Mouse (Mus musculus) stomach, embryonic 14.5 days (tissue): ENCODE data around the gene Gprc5b. TPM values are rescaled to one million over a fixed set of nuclear protein-coding genes. Genes with fewer than 3 reads are reported as not detected.

Experiments
- ATAC-seq: fragments of 200-750 bp; cut with Nextera tagmentation; 2 replicates; pipeline ENCODE4 v1.8.0; 2017; ENCODE audit warnings: low read depth, moderate TSS enrichment; ENCODE audit not compliant: insufficient number of reproducible peaks, insufficient read depth, low FRiP score
- H3K27ac ChIP-seq: fragments of 300-500 bp; sonication (generic); 2 replicates; pipeline ENCODE4 v1.5.1; 2014; ENCODE audit warnings: mild to moderate bottlenecking, low read length, moderate library complexity, mixed read lengths
- H3K27me3 ChIP-seq: fragments of 300-500 bp; sonication (generic); 2 replicates; pipeline ENCODE4 v1.6.1; 2014; ENCODE audit warnings: low read length, control low read depth, mixed read lengths; ENCODE audit not compliant: control insufficient read depth, insufficient read depth
- H3K36me3 ChIP-seq: fragments of 300-500 bp; sonication (generic); 2 replicates; pipeline ENCODE4 v1.6.1; 2014; ENCODE audit warnings: mild to moderate bottlenecking, control low read depth, low read length, moderate library complexity, mixed read lengths; ENCODE audit not compliant: control insufficient read depth, insufficient read depth
- H3K4me1 ChIP-seq: fragments of 300-500 bp; sonication (generic); 2 replicates; pipeline ENCODE4 v1.6.1; 2014; ENCODE audit warnings: low read length, control low read depth, mixed read lengths; ENCODE audit not compliant: control insufficient read depth, insufficient read depth
- H3K4me2 ChIP-seq: fragments of 300-500 bp; sonication (generic); replicated peaks from 2 replicates; pipeline ENCODE4 v1.6.1; 2014; ENCODE audit warnings: low read depth, low read length, control low read depth
- H3K4me3 ChIP-seq: fragments of 300-500 bp; sonication (generic); 2 replicates; pipeline ENCODE4 v1.5.1; 2014; ENCODE audit warnings: low read depth, low read length, control low read depth
- H3K9ac ChIP-seq: fragments of 300-500 bp; sonication (generic); replicated peaks from 2 replicates; pipeline ENCODE4 v1.6.1; 2014; ENCODE audit warnings: low read depth, mild to moderate bottlenecking, control low read depth, low read length, moderate library complexity, mixed read lengths
- H3K9me3 ChIP-seq: fragments of 300-500 bp; sonication (generic); 2 replicates; pipeline ENCODE4 v1.6.1; 2016; ENCODE audit warnings: low read depth, low read length, control low read depth; ENCODE audit not compliant: control insufficient read depth
- WGBS: fragments of 180-500 bp; shearing (Covaris S2); extraction: QIAGEN DNeasy Blood & Tissue Kit; methylation state at CpG from one replicate; pipeline ENCODE4 v1.1.7; 2014; 5-methylcytosine and 5-hydroxymethylcytosine counted together
- polyA plus RNA-seq: library from polyadenylated mRNA; unstranded; fragments of >200 nt; fragmentation: Nextera tagmentation; extraction: Ambion mirVana; gene quantifications from 2 replicates; pipeline ENCODE4 v1.2.1, GENCODE M21; 2014

Gene Gprc5b
- 7.0 TPM in 2 replicates for polyA plus RNA-seq

DNA sequence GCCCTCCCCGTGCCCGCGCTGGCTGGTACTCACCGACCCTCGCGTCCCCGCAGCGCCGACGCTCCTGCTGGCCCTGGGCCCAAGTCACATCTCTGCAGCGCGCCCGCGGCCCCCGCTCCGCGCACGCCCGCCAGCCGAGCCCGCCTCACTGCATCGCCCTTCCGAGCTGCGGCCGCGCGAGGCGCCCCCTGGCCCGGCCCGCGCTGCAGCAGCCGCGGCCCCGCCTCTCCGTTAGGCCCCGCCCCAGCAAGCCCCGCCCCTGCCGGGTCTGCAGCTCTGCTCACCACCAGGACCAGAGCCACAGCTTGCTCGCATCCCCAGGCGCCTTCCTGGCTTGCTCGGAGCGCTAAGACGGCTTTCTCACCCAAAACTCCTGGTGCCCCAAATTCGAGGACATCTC, at the start of gene Gprc5b:
TSS of gene Gprc5b (minus strand) at position 205 of the 400 bp plus-strand sequence.
- peaks cover 11% of the 10 kb centered on the region; the same call in 1 of the 2 replicates for H3K4me1 ChIP-seq
- H3K27ac ChIP-seq: no peak within 1 kb of the TSS
- WGBS: under 1% methylated on average over 38 of the region's 44 CpGs
- H3K36me3 ChIP-seq: no peaks in the 10 kb centered on the region
- H3K4me3 ChIP-seq: peak within 1 kb of the TSS; percentile 65
- peak within 1 kb of the TSS; percentile 52; the same call in 1 of the 2 replicates for H3K9ac ChIP-seq
- no peaks in the 10 kb centered on the region for H3K9me3 ChIP-seq
- H3K4me2 ChIP-seq: peak within 1 kb of the TSS; percentile 97
- H3K27me3 ChIP-seq: no peaks in the 10 kb centered on the region
- ATAC-seq: peak; percentile 96

DNA sequence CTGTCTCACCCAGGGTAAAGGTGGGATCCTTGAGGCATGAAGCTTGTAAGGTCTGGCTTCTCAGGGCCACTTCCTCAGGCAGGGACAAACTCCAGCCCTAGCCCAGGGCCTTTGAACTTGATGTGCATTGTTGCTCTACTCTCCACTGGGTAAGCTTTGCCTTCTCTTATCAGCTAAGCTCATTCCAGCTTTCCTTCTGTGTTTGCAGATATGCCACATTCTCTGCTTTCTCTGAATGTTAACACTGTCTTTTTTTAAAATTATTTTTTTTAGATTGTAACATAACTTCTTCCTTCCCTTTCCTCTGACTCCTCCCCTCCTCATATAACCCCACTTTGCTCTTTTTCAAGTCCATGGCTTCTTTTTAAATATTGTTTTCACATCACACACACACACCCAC, 46.5 kb upstream of the Gprc5b start:
- Histone ChIP-seq H3K4me1 (no peaks in the 10 kb centered on the region), H3K4me2 (no peak overlapping the region), H3K4me3 (no peak overlapping the region), H3K27ac (no peak overlapping the region), H3K27me3 (no peaks in the 10 kb centered on the region), H3K9me3 (no peaks in the 10 kb centered on the region), H3K36me3 (no peaks in the 10 kb centered on the region), H3K9ac (no peak overlapping the region)
- no peak for ATAC-seq

DNA sequence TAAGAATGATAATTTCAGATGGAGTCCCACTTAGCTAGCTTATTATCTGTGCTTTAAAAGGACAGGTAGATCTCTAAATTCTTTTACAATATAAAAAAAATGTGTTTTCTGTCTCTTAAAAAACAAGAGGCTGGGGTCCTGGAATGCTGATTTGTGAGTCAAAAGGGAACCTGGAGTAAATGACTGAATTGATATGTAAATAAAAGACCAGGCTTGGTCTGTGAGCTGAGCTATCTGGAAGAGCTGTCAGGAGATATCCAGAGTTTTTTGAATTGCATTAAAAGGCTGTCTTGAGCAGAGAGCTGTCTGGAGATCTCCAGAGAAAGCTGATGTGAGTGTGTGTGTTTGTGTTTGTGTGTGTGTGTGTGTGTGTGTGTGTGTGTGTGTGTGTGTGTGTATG, 42.6 kb upstream of the Gprc5b start:
- H3K4me2 ChIP-seq: no peak overlapping the region
- no peaks in the 10 kb centered on the region for H3K27me3 ChIP-seq
- H3K27ac ChIP-seq: no peak overlapping the region
- no peak overlapping the region for H3K9ac ChIP-seq
- ATAC-seq: no peak
- H3K9me3 ChIP-seq: no peaks in the 10 kb centered on the region
- no peaks in the 10 kb centered on the region for H3K36me3 ChIP-seq
- H3K4me3 ChIP-seq: no peak overlapping the region
- no peaks in the 10 kb centered on the region for H3K4me1 ChIP-seq

DNA sequence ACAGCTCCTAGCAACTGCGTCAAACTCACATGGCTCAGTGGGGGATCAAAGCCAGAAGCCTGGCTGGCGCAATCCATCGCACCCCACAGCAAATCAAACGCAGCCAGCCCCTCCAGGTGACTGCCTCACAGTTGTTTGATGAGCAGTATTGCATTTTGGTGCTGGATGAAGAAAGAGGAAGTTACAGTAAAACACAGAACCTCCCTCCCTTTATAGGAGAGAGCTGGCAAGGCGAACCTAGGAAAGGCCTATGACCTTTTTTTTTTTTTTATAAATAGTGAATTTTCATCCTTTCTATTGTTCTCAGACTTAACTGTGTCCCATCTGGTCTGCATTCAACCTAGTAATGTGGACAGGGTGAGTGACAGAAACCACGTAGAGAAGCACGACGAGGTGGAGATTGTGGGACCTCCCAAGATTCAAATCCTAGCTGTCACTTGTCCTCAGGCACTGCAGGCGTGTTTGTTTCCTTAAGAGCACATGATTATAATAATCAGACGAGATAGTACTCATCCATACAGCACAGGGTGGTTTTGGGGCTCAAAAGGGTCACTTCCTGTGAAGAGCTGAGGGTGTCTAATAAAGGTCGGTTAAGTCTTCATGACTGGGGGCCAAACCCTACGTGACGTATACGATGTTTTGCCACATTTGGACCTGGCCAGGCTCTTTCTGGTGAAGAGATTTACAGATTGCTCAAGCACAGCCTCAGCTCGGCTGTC, 39.4 kb upstream of the Gprc5b start:
- no peak overlapping the region for H3K9ac ChIP-seq
- no peak overlapping the region for H3K4me2 ChIP-seq
- H3K4me3 ChIP-seq: no peak overlapping the region
- H3K27me3 ChIP-seq: no peaks in the 10 kb centered on the region
- H3K4me1 ChIP-seq: no peaks in the 10 kb centered on the region
- WGBS: 60% methylated on average over 15 of the region's 15 CpGs
- ATAC-seq: no peak
- no peaks in the 10 kb centered on the region for H3K9me3 ChIP-seq
- H3K36me3 ChIP-seq: no peaks in the 10 kb centered on the region
- H3K27ac ChIP-seq: no peak overlapping the region

DNA sequence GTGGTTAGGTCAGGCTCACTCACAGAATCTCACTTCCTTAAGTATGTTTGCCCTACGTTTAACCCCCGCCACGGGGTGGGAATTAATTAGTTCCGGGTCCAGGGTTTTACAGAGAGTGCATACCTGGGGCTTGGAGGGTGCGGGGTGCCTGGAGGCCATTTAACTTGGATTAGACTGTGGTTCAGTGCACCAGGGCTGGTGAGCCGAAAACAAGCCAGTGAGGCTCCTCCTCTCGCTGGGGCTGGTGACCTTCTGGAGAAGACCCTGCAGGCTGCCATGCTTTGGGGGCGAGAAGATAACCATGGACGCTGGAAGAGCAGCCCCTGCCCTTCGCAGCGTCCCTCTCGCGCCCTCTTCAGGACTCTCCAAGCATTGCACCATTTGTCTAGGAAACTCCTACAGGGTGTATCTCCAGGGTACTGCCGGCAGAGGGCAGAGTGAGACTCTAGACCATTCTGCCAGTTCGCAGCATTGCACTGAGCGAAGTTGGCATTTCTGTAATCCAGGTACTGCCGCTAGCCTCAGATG, 28.4 kb upstream of the Gprc5b start:
- no peaks in the 10 kb centered on the region for H3K9me3 ChIP-seq
- ATAC-seq: no peak
- no peak overlapping the region for H3K4me3 ChIP-seq
- no peak overlapping the region for H3K4me2 ChIP-seq
- H3K4me1 ChIP-seq: no peaks in the 10 kb centered on the region
- no peaks in the 10 kb centered on the region for H3K36me3 ChIP-seq
- H3K27ac ChIP-seq: no peak overlapping the region
- no peak overlapping the region for H3K9ac ChIP-seq
- WGBS: 29% methylated on average over 17 of the region's 17 CpGs
- H3K27me3 ChIP-seq: no peaks in the 10 kb centered on the region

DNA sequence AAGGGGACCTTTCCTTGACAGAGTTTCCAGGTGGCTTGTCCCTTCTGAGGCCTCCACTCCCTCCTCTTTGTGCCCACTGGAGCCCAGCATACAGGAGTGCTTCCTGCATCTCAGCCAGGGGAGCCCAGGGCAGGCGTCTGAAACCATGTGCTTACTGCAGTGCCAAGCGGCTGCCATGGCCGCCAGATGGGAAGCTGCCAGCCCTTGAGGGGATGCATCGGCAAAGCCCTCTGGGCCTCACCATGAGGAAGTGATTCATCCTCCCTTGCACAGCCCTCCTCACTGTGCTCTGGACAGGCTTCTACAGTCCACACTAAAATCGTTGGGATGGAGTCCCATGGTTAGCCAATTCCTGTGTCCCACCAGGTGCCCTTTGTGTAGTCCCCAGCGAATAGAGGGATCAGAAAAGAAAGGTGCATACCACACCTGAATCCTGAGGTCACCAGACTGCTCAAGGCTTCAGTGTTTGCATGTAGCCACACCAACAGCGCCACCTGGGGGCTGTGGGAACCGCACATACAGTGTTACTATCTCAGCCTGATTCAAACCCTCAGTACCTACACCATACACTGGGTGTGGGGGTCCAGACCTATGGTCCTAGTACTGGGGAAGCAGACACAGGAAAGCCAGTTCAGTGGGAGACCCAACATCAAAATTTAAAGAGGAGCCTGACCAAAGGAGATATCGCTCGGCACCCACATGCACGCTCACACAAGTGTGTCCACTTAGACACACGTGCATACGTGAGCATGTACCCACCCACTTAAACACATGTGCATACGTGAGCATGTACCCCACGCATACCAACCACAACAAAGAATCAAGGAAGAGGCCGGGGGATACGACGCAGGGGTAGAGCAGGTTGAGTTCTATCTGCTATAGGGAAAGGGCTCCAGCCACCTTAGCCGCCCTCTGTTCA, 27.5 kb upstream of the Gprc5b start:
- no peaks in the 10 kb centered on the region for H3K9me3 ChIP-seq
- no peak for ATAC-seq
- no peak overlapping the region for H3K27ac ChIP-seq
- H3K4me1 ChIP-seq: no peaks in the 10 kb centered on the region
- WGBS: 76% methylated on average over 19 of the region's 19 CpGs
- no peak overlapping the region for H3K4me2 ChIP-seq
- no peak overlapping the region for H3K4me3 ChIP-seq
- H3K27me3 ChIP-seq: no peaks in the 10 kb centered on the region
- H3K36me3 ChIP-seq: no peaks in the 10 kb centered on the region
- H3K9ac ChIP-seq: no peak overlapping the region

DNA sequence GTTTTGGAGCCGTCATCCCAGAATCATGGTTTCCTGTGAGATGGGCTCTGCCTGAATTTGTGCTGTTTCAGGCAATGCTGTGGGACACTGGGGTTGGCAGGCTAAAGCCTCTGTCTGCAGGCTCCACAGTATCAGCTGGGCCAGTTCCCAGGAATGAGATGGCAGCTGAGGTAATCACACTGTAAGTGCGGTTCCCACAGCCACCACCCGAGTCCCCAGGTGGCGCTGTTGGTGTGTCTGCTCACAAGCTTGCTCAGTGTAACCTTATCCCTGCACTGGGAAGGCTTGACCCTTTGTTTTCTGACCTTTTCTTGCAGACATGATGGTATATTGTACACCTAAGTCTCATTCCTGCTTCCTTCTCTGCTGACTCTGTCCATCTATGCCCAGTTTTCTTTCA, 24.5 kb upstream of the Gprc5b start:
- ATAC-seq: no peak; the same call in 1 of the 2 replicates
- 15% methylated on average over 4 of the region's 4 CpGs for WGBS
- Histone ChIP-seq H3K9ac (no peak overlapping the region), H3K4me2 (no peak overlapping the region), H3K36me3 (no peaks in the 10 kb centered on the region), H3K27me3 (no peaks in the 10 kb centered on the region), H3K27ac (no peak overlapping the region), H3K4me3 (no peak overlapping the region), H3K9me3 (no peaks in the 10 kb centered on the region), H3K4me1 (no peaks in the 10 kb centered on the region)

DNA sequence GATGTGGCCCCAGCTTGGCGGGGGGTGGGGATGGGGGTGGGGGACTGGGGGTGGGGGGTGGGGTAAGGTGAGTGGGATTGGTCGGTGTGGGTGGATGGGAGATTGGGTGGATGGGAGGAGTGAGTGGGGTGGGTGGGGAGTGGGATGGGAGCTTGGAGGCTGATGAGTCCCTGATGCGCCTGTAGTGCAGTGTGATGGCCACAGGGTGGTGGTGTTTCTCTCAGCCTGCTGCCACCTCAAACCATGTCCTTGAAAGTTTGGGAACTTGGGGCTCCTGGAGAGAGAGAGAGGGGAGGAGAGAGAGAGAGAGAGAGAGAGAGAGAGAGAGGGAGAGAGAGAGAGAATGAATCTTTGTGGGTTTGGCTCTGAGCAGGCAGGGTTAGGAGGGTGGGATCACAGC, 20.7 kb upstream of the Gprc5b start:
- no peak overlapping the region for H3K27ac ChIP-seq
- H3K27me3 ChIP-seq: no peaks in the 10 kb centered on the region
- H3K9me3 ChIP-seq: no peaks in the 10 kb centered on the region
- ATAC-seq: no peak
- H3K4me2 ChIP-seq: no peak overlapping the region
- no peaks in the 10 kb centered on the region for H3K4me1 ChIP-seq
- no peaks in the 10 kb centered on the region for H3K36me3 ChIP-seq
- H3K9ac ChIP-seq: no peak overlapping the region
- WGBS: 3% methylated on average over 3 of the region's 3 CpGs
- H3K4me3 ChIP-seq: no peak overlapping the region
